Mouse (Mus musculus): ENCODE measurements around the gene Olfr202.

GRCm38 (mm10) chr16:59318148-59318547, 31.6 kb upstream of the Olfr202 start, which contains the start of gene Olfr204:
- TF ChIP-seq CTCF (IDR thresholded peaks at IDR 0.05) = no peak
- TF ChIP-seq EP300 (IDR thresholded peaks at IDR 0.05; ENCODE audit: insufficient read depth, low read depth, low read length) = no peak

Measured in heart, adult 2 months (tissue).